ENCODE assay signal across 31 mouse cellular contexts in the genomic region with DNA sequence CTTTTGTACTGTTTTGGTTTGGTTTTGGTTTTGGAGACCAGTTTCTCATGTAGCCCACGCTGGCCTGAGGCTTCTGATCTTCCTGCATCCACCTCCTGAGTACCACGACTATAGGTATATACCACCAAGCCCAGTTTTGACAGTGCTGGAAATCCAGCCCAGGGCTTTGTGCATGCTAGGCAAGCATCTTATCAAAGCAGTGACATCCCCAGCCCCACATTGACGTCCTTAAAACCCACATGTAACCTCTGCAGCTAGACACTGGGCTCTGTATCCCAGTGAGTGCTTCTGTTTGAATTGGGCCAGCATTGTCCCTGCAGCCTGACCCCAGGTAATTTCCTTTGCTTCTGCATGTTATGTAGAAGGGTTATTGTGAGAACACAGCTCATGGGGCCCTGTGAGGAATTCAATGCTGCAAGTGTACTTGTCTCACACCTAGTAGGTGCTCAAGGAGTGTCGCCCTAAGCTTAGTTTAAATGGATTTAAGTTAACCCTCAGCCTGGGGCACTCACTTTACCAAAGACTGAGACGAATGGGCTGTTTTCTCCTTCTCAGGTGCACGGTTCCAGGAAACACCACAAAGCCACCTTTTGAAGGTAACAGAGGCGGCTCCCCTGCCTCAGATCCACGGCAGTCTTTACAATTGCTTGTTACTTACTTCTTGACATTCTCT. TPM values are rescaled to one million over a fixed set of nuclear protein-coding genes. Genes with fewer than 3 reads are reported as not detected.
A peak's percentile ranks its signal among the peaks of the same experiment; 100 is the strongest.
DNase-seq lines count a peak whose midpoint lies in the region; ATAC-seq and TF ChIP-seq lines count a peak whose summit lies in the region.
"Had no signal": no experiment of that assay in that cellular context is flagged by ENCODE, and none has a peak within 500 bp of the region (broad histone marks: within the 10 kb centered on the region; RNA-seq: fewer than 3 reads in every experiment).

No protein-coding gene starts in this region.

- 92% methylated on average over 8 of the region's 8 CpGs for WGBS in stomach, postnatal 0 days

- H3K4me3 ChIP-seq in megakaryocyte, embryonic 14.5 days (replicated peaks) = peak overlapping the region; percentile 6
- H3K4me3 ChIP-seq in stomach, postnatal 0 days (ENCODE audit: low read depth, low read length) = no peak overlapping the region
- H3K4me3 ChIP-seq: embryonic facial prominence, embryonic 10.5 days; embryonic facial prominence, embryonic 13.5 days; erythroblast, embryonic 14.5 days; forebrain, embryonic 12.5 days; forebrain, embryonic 15.5 days; heart, embryonic 10.5 days; heart, embryonic 13.5 days had no signal

- no peak overlapping the region for H3K9ac ChIP-seq in stomach, postnatal 0 days (ENCODE audit: low read length)
- H3K9ac ChIP-seq: embryonic facial prominence, embryonic 13.5 days; forebrain, embryonic 12.5 days; forebrain, embryonic 15.5 days; heart, embryonic 13.5 days; hindbrain, embryonic 14.5 days had no signal

- no peak for ATAC-seq in megakaryocyte, adult 5-6 weeks (ENCODE audit: poor library complexity, severe bottlenecking)
- no peak for ATAC-seq in stomach, postnatal 0 days (ENCODE audit: low FRiP score, low TSS enrichment)
- ATAC-seq: forebrain, embryonic 15.5 days; hindbrain, postnatal 0 days; Patski had no signal

- peaks cover 98% of the 10 kb centered on the region for H3K4me1 ChIP-seq in megakaryocyte, embryonic 14.5 days
- H3K4me1 ChIP-seq in stomach, postnatal 0 days (replicated peaks; ENCODE audit: control insufficient read depth, insufficient read depth) = no peaks in the 10 kb centered on the region
- H3K4me1 ChIP-seq: forebrain, embryonic 12.5 days; forebrain, embryonic 15.5 days had no signal

- no peaks in the 10 kb centered on the region for H3K27me3 ChIP-seq in megakaryocyte, embryonic 14.5 days (replicated peaks)
- no peaks in the 10 kb centered on the region for H3K27me3 ChIP-seq in stomach, postnatal 0 days (ENCODE audit: control insufficient read depth, insufficient read depth, low read length)
- H3K27me3 ChIP-seq: CH12.LX; embryonic facial prominence, embryonic 13.5 days; forebrain, embryonic 12.5 days; forebrain, embryonic 15.5 days; Patski had no signal

- TF ChIP-seq CTCF in stomach, postnatal 0 days (IDR thresholded peaks at IDR 0.05; ENCODE audit: low read depth) = no peak

- H3K9me3 ChIP-seq in megakaryocyte, embryonic 14.5 days = no peaks in the 10 kb centered on the region
- no peaks in the 10 kb centered on the region for H3K9me3 ChIP-seq in stomach, postnatal 0 days (ENCODE audit: control insufficient read depth, low read length)
- H3K9me3 ChIP-seq: embryonic facial prominence, embryonic 10.5 days; embryonic facial prominence, embryonic 13.5 days; forebrain, embryonic 12.5 days; forebrain, embryonic 15.5 days; G1E; heart, embryonic 10.5 days; heart, embryonic 13.5 days had no signal

- no peak overlapping the region for H3K27ac ChIP-seq in stomach, postnatal 0 days (replicated peaks)
- H3K27ac ChIP-seq: embryonic facial prominence, embryonic 10.5 days; embryonic facial prominence, embryonic 13.5 days; forebrain, embryonic 12.5 days; forebrain, embryonic 15.5 days; heart, embryonic 10.5 days; heart, embryonic 13.5 days; hindbrain, embryonic 14.5 days; hindbrain, postnatal 0 days had no signal

- peak; percentile 56 for DNase-seq in CD4-positive, CD25-positive, alpha-beta regulatory T cell, adult 2 months (ENCODE audit: low read depth, low spot score)
- DNase-seq in induced T-regulatory cell, adult 2 months (ENCODE audit: low read depth) = peak; percentile 58
- DNase-seq in stomach, postnatal 0 days (ENCODE audit: low spot score) = no peak
- DNase-seq in ovary, adult 18-20 months (ENCODE audit: low spot score) = no peak
- no peak for DNase-seq in left cerebral cortex, postnatal 36 days (ENCODE audit: low spot score in 2 of 2)
- DNase-seq: adrenal gland, adult 2 months; adrenal gland, postnatal 14 days; B cell, adult 2 months; cerebellum, adult 11 months; cerebellum, adult 8-10 months; cerebellum, postnatal 10 days; cerebellum, postnatal 36 days; embryo, embryonic 11 days; gastrocnemius, postnatal 25 days; heart, adult 18-20 months; heart, postnatal 14 days; heart, postnatal 4 days had no signal

- H3K4me2 ChIP-seq in stomach, postnatal 0 days (replicated peaks; ENCODE audit: low read depth) = no peak overlapping the region
- H3K4me2 ChIP-seq: embryonic facial prominence, embryonic 13.5 days; forebrain, embryonic 12.5 days; forebrain, embryonic 15.5 days; heart, embryonic 13.5 days; hindbrain, embryonic 14.5 days had no signal

- intact Hi-C loops in left cerebral cortex, postnatal 36 days (cut with DNase I) = no loop called here

- TF ChIP-seq EP300 in stomach, postnatal 0 days (optimal IDR thresholded peaks at IDR 0.05) = no peak

- peaks cover 80% of the 10 kb centered on the region for H3K36me3 ChIP-seq in megakaryocyte, embryonic 14.5 days (replicated peaks; ENCODE audit: low read length)
- no peaks in the 10 kb centered on the region for H3K36me3 ChIP-seq in stomach, postnatal 0 days (ENCODE audit: control insufficient read depth, insufficient read depth, low read length)
- H3K36me3 ChIP-seq: embryonic facial prominence, embryonic 10.5 days; embryonic facial prominence, embryonic 13.5 days; forebrain, embryonic 12.5 days; forebrain, embryonic 15.5 days; heart, embryonic 10.5 days; heart, embryonic 13.5 days had no signal

RNA-seq across cellular contexts. Expression of a gene that starts 15.2 kb away (rescaled TPM):
- 322 and 895 TPM in 2 replicates for polyA plus RNA-seq in megakaryocyte, embryonic 14.5 days (2012; ENCODE audit: insufficient read depth, low replicate concordance)
- total RNA-seq in megakaryocyte, adult 5-6 weeks (2015) = 93.4 and 112 TPM in 2 replicates
- 44.7 and 61.5 TPM in 2 replicates for total RNA-seq in megakaryocyte, adult 5-6 weeks (2017)
- polyA plus RNA-seq in stomach, postnatal 0 days (2015; fragmentation: Nextera tagmentation; extraction: Ambion mirVana) = 6.4 and 6.5 TPM in 2 replicates
- 1 to 10 TPM; 1.1 TPM for total RNA-seq in left cerebral cortex, postnatal 36 days (2021)

Comparison
In these comparisons a context has a peak if more than half of its experiments do, and no peak if none do; other contexts are left out.
1. DNase-seq: peak in CD4-positive, CD25-positive, alpha-beta regulatory T cell, adult 2 months (single experiment) and induced T-regulatory cell, adult 2 months (single experiment); none in stomach, postnatal 0 days (single experiment), ovary, adult 18-20 months (single experiment) and left cerebral cortex, postnatal 36 days (0 of 2).
2. RNA of a gene that starts 15.2 kb away (total RNA-seq): 44.7 to 112 TPM in megakaryocyte, adult 5-6 weeks; 1.1 TPM in left cerebral cortex, postnatal 36 days; every median in the first group is over 10 times any median in the second.